Mouse (Mus musculus) MN1 (cell line): ENCODE data around the gene Gnmt.
A peak's percentile ranks its signal among the peaks of the same experiment; 100 is the strongest.
"Not testable (repeated sequence)": the region's sequence is repeated elsewhere in the genome, so short reads cannot be mapped to it uniquely, and the experiment has no call there.

Experiments
- DNase-seq: peaks from one replicate; pipeline ENCODE4 v3.0.0-alpha.2; 2016; ENCODE audit warnings: low spot score

The Gnmt gene

GRCm38 (mm10) chr17:46728904-46729318, at the start of gene Gnmt:
Gnmt (minus strand) TSS chr17:46729168.
- no peak for DNase-seq

- no peak for DNase-seq
These were observed 47.1 kb upstream of the Gnmt start for GRCm38 (mm10) chr17:46776087-46776486.

GRCm38 (mm10) chr17:46775070-46775469, 46.1 kb upstream of the Gnmt start:
- no peak for DNase-seq

GRCm38 (mm10) chr17:46774131-46774472, 45.1 kb upstream of the Gnmt start:
- no peak for DNase-seq

GRCm38 (mm10) chr17:46773278-46774130, 44.5 kb upstream of the Gnmt start:
- peak; percentile 71 for DNase-seq

- DNase-seq = peak; percentile 93
These were observed 43.7 kb upstream of the Gnmt start, which contains the start of gene 2310039H08Rik for GRCm38 (mm10) chr17:46772404-46773277. 2310039H08Rik (plus strand) TSS chr17:46772635.

- DNase-seq = no peak
These were observed 43.1 kb upstream of the Gnmt start for GRCm38 (mm10) chr17:46772038-46772403.

- no peak for DNase-seq
These were observed 42.6 kb upstream of the Gnmt start for GRCm38 (mm10) chr17:46771616-46772015.

GRCm38 (mm10) chr17:46771025-46771424, 42.1 kb upstream of the Gnmt start:
- no peak for DNase-seq

- no peak for DNase-seq
These were observed 41.6 kb upstream of the Gnmt start for GRCm38 (mm10) chr17:46770546-46770945.

GRCm38 (mm10) chr17:46767868-46768267, 38.9 kb upstream of the Gnmt start:
- no peak for DNase-seq

- not testable (repeated sequence) for DNase-seq
These were observed 35.9 kb upstream of the Gnmt start for GRCm38 (mm10) chr17:46764916-46765315.

GRCm38 (mm10) chr17:46763544-46763943, 34.6 kb upstream of the Gnmt start, which contains the start of gene Ptcra:
Ptcra (minus strand) TSS chr17:46763712.
- no peak for DNase-seq

GRCm38 (mm10) chr17:46758753-46759152, 29.8 kb upstream of the Gnmt start:
- no peak for DNase-seq

GRCm38 (mm10) chr17:46751794-46752556, 23.0 kb upstream of the Gnmt start, which contains the start of gene Cnpy3:
Cnpy3 (minus strand) TSS chr17:46752214.
- DNase-seq = peak; percentile 100

GRCm38 (mm10) chr17:46751056-46751793, 22.3 kb upstream of the Gnmt start:
- no peak for DNase-seq

GRCm38 (mm10) chr17:46750580-46750979, 21.6 kb upstream of the Gnmt start:
- no peak for DNase-seq

GRCm38 (mm10) chr17:46749282-46749681, 20.3 kb upstream of the Gnmt start:
- no peak for DNase-seq

GRCm38 (mm10) chr17:46747806-46748205, 18.8 kb upstream of the Gnmt start:
- no peak for DNase-seq

GRCm38 (mm10) chr17:46747234-46747633, 18.3 kb upstream of the Gnmt start:
- DNase-seq = no peak

- no peak for DNase-seq
These were observed 16.5 kb upstream of the Gnmt start for GRCm38 (mm10) chr17:46745506-46745905.
